Mouse (Mus musculus): ENCODE results near the gene Capn10. TPM values are rescaled to one million over a fixed set of nuclear protein-coding genes. Genes with fewer than 3 reads are reported as not detected.

The Capn10 gene
- total RNA-seq (2021), result 1 to 10 TPM; 5.6 to 7.2 TPM
- long read RNA-seq, experiment 1, partial matches to known transcripts, result 1 of 5 reads
- long read RNA-seq, experiment 1, other reads (novel, unspliced or antisense), result 0 of 5 reads
- long read RNA-seq, experiment 2, partial matches to known transcripts, result 0 of 4 reads
- long read RNA-seq, experiment 2, other reads (novel, unspliced or antisense), result 0 of 4 reads

DNA sequence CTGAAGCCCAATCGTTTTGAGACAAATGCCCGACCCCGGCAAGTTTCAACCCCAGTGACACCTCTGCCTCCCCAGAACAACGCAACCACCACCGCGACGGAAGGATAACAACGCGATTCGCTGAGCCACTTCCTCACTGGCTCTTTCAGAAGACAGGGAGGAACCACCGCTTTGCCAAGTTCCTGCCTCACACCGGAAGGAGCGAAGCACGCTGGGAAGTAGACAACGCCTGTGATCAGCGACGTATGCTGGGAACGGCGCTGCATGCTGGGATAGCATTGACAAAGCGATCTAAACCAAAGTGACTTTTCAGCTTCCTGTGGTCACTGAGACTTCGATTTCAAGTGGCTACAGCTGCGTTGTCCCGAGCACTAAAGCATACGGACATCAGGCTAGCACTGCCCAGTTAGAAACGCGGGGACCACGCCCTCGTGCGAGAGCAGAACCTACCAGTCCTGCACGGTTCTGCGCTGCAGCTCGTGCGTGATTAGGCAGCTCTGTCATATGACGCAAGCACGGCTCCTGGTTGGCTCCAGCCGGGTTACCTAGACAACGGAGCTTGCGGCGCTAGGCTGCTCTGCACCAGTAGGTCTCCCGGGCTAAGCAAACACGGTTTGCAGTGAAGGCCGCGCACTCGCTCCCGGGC is at the start of gene Capn10:
Gene Capn10 (plus strand): TSS at position 195 of the 646 bp plus-strand sequence.
- peak; percentile 95 to 98 for DNase-seq

DNA sequence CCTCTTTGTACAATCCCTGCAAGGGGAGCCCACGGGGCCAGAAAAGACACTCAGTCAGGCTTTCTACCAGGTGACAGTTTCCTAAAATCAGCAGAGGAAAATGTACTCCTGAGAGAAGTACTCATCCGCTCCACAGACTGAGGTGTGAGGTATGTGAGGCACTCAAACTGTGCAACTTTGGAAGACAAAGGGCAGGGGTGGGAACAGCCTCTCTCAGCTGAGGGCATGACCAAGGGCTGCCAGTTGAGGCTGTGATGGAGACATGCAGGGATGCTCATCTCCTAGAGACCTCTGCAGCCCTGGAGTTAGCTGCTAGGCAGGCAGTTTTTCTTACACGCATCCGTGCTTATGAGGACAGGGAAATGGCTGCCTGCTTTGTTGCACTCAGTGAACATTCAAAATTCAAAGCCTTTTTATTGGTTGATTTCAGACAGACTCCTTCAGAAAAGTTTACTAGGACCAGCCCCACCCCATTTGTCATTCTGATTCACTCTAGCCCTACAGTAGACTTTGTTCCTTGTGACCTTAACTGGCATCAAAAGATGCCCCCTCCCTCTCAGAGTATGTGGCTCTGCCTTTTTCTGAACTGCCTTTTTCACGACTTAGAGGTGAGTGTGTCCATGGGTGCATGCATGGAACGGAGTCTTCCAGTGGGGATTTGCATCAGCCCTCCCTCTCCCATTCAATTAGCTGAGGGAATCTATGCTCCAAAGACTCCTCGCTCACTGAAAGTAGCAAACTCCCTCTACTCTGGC is 45.1 kb upstream of the Capn10 start:
- DNase-seq, result no peak

DNA sequence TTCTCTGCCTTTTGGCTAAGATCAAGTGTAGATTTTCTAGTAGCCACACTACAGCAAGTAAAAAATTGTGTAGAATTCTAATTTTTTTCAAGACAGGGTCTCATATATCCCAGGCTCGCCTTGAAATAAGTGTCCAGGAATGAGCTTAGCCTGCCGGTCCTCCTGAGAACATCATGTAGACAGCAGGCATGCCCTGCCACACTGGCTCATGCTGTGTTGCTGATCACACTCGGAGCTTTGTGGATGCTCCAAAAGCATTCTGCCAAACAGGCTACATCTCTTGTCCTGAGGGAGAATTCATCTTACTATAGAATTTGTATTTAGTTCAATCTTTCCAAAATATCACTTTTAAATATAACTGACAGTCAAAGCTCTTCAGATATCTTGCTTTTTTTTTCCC is 41.4 kb upstream of the Capn10 start:
- DNase-seq, result no peak

DNA sequence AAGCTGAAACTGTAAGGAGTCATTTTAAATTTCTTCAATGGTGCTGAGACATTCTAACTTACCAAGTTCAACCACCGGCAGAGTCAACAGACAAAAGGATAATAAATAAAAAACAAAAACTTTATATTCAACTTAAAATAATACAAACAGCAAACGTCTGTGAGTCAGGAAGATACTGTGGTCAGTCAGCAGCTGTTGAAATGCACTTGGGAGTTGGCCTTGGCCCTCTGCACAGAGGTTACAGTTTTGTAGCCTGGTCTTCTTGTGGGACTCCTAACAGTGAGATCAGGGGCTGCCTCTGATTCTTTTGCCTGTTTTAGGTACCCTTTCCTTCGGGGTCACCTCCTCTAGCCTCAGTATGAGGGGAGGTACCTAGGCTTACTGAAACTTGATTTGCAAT is 40.3 kb upstream of the Capn10 start:
- DNase-seq, result no peak

DNA sequence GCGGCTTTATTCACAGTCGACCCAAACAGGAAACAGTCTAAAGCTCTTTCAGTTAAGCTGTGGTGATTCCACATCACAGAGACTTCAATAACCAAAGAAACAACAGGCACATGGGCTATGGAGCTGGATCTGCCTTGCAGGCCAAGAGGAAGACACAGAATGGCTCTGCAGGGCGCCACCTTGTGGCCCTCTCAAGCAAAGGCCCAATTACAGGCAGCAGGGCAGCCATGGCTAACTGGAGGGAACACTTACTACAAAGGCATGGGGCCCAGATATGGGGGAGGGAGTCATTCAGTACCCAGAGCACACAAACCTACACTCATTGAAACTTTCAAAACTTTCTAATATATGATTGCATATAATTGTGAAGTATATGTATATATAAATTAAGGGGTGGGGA is 39.1 kb upstream of the Capn10 start:
- peak; percentile 74 to 79 for DNase-seq

DNA sequence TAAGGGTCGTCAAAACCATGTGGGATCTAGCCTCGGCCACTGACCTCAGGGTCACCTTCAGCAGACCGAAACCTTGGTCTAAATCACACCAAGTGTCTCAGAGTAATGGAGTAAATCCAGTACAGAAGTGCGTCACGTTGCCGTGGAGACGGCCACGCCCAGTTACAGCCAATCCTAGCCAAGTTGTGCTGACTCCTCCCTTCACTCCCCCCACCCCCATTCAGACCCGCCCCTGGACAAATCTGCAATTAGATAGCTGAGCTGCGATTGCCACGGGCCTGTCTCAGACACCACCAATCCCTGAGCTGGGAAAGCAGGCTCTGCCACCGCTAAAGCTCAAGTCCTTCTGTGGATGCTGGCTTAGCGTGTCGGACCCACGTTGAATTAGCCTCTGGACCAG is 31.4 kb upstream of the Capn10 start, which contains the start of gene Ankmy1:
Gene Ankmy1 (minus strand): TSS at position 121 of the 400 bp plus-strand sequence.
- DNase-seq, result no peak

DNA sequence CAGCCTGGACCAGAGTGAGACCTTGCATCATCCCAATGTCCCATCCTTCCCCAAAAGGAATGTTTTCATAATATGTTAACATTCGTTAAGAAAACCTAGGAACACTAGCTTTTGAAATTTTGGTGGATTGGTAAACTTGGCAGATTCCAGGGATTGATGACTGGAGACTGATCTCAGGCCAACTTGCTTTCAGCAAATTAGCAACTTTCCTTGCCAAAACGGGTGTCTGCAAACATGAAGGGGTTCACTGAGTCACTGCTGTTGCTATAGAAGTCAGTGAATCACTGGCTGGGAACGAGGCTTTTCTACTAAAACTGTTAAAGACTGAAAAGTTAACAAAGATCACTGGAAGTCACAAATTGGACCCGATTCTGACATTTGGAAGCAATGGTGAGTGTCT is 30.5 kb upstream of the Capn10 start:
- DNase-seq, result no peak

DNA sequence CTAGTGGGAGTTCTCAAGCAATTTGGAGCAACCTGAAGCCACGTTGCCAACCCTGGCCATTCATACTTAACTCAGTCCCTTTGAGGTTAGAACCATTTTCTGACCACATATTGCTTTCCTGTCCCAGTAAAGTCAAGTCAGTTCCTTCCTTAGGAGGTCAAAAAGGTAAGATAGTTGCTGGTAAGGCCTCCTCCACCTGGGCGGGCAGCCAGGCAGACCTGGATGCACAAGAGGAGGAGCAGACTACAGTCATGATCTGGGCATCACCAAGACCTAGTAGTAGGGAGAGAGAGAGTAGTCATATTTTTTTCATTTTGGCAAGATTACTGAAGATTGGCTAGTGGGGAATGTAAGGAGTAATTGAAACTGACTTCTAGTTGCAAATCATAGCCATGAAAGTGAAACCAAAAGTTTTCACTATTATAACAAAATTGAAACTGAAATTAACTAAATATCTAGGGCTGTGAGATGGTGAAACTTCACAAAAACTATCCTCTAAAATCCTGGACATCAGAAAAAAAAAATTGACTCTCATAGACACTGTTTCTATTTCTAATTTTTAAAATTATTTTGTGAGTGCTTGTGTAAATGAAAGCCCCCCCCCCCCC is 28.4 kb upstream of the Capn10 start:
- no peak for DNase-seq

DNA sequence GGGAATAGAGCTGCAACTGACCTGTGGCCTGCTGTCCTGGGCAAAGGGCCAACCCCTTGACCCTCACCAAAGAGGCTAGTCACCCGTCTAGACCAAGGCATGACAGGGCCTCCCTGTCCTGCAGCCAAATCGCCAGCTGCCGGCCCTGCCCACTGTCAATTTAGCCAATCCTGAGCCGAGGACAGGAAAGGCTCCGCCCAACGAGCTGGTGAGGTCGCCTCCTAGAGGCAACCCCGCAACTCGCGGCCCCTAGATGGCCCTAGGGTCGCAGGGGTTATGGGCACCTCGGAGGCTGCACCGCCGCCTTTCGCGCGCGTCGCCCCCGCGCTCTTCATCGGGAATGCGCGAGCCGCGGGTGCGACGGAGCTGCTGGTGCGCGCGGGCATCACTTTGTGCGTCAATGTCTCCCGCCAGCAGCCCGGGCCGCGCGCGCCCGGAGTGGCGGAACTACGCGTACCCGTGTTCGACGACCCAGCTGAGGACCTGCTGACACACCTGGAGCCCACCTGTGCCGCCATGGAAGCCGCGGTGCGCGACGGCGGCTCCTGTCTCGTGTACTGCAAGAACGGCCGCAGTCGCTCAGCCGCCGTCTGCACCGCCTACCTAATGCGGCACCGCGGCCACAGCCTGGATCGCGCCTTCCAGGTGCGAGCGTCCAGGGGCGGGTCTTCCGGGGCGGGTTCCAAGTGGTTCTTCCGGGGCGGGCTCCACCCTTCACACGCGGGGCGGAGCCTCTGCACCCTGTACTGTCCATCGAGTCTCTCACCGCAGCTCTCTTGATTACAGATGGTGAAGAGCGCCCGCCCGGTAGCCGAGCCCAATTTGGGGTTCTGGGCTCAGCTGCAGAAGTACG is 27.2 kb upstream of the Capn10 start, which contains the start of gene Dusp28:
Gene Dusp28 (plus strand): TSS at position 203 of the 853 bp plus-strand sequence.
- DNase-seq, result peak; percentile 93 to 94

DNA sequence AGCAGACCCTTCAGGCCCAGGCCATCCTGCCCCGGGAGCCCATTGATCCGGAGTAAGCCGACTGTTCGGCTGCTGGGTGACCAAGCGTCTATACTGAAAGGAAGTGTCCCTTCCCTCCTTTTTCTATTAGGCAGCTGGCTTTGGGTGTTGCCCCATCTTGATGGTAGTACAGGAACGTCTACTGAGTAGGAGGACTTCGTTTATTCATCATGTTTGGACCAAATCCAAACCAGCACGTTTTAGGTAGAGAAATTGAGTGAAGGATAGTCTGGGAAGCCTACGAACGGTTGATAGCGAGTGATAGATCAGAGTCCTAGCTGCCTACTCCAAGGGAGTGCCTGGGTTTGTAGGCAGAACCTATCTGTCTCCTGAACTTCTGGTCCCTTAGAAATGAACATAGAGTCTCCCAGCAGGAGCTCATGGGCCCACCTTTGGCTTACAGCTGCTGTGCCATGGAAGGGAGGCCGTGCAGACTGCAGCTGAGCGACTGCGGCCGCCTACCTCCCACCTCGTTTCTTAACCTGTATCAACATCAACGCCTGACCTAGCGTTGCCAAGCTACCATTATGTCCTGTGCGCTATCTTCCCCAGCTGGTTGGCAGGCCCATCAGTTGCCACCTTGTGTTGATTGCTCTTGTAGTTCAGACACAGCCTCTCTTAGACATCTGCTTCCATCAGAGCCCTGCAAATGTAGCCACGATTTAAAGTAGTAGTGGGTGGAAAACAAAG is 26.4 kb upstream of the Capn10 start:
- no peak for DNase-seq

DNA sequence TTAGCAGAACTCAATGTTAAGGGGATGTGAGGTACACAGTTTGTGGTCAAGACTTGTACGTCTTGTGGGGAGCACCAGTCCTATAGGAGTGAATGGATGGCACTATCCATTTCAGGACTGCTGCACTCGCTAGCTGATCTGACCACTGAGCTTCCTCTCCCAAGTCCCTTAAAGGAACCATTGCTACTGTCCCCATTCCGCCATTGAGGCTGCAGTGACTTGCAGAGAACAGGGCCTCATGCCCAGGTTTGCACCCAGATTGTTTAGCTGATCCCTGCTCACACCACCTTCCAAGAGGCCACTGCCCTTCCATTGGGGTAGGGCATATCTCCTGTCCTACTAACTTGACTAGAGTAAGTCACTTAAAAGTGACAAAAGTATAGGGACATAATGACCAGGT is 25.5 kb upstream of the Capn10 start:
- DNase-seq, result no peak

DNA sequence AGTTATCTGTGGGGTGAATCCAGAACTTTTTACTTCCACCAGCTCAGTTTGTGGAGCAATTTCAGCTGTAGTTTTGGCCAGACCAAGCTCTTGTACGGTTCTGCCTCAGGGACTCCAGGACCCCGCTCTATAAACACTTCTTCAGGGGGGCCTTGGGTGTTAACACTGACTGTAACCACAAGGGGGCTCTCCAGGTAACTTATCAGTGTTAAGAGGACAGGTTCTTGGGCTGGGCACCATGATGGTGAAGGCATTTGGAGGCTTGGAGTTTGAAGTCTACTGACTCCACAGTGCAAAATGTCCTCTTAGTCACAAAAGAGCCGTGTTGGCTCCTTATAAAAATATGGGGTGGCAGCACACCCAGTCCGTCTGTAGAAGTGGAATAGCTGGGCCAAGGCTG is 25.1 kb upstream of the Capn10 start:
- no peak for DNase-seq

DNA sequence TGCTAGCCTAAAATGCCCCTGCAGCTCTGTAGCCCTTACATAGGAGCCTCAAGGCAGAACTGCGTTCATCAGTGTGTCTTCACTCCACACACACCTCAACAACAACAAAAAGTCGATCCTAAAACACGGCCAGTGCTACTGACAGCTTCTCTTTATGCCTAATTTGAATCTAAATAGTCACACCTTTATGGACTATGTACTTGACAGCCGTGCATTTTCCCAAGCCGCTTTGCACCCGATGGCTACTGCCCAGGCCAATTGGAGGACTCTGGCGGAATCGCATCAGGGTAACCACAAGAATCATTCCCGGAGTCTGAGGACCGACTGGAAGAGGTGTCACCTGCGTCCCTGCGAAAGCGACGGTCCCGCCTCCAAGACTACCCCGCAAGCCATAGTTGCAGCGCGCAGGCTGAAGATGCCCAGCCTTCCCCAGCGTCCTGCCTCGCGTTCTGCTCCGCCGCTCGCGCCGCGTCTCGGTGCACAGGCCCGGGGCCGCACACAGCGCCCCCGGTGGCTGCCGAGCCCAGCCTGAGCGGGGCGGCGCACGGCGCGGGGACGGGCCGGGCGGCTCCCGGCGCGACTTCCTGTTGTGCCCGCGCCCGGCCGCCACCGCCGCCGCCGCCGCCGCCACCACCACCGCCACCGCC is 23.8 kb upstream of the Capn10 start, which contains the start of gene Rnpepl1:
Gene Rnpepl1 (plus strand): TSS at position 545 of the 647 bp plus-strand sequence.
- DNase-seq, result peak; percentile 82 to 86

DNA sequence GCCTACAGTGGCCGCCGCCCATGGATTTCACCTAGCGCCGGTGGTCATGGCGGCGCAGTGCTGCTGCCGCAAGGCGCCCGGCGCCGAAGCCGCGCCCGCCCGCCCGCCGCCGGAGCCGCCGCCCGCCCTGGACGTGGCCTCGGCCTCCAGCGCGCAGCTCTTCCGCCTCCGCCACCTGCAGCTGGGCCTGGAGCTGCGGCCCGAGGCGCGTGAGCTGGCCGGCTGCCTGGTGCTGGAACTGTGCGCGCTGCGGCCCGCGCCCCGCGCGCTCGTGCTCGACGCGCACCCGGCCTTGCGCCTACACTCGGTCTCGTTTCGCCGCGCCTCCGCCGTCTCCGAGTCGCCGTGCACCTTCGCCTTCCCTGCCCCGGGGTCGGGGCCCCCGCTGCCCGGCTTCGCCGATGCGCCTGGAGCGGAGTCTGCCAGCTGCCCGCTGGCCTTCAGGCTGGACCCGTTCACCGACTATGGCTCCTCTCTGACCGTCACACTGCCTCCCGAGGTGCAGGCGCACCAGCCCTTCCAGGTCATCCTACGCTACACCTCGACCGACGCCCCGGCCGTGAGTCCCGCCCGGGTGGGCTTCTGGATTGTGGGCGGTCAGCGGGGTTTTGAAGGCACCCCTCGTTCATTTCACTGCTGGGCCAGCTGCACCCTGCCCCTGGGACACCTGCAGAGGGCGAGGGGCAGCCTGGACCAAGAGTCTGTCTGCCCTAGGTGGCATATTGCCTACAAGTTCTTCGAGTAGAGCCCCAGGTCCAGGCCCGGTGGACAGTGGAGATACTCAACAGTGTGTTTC is 23.1 kb upstream of the Capn10 start:
- DNase-seq, result peak; percentile 65 to 70

DNA sequence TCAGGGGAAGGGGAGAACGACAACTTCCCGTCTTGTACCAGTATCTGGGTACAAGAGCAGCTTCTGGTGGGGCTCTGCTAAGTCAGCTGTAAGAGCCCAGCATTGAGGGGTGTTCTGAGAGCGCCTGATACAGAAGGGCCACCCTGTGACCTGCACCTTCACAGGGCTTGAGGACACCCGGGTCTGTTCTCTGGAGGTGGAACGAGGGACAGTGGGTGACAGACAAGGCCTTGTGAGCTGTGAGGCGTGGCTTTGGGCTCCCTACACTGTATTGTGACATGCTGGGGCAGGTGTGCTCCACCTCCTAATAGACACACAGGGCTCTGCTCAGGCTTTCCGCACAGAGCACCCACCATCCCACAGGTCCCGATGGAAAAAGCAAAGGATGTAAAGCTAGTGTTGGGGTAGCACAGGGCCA is 22.4 kb upstream of the Capn10 start:
- DNase-seq, result no peak

DNA sequence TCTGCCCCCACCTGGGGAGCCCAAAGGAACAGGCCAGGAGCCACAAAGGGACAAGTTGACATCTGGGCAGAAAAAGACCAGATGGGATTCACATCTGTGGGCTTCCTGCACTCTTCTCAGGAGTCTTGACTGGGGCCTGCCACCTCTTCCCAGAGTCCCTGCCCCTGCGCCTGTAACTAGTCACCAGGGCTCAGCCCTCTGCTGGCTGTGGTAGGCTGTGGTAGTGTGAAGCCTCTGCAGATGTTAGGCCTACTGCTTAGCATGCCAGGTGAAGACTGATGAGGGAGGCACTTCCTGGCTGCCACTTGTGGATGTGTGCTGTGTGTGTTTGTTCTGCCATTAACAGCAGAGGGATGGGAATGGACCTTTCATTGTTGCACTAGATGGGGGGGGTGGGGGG is 21.9 kb upstream of the Capn10 start:
- DNase-seq, result peak in 1 of 2 experiments; percentile 13

DNA sequence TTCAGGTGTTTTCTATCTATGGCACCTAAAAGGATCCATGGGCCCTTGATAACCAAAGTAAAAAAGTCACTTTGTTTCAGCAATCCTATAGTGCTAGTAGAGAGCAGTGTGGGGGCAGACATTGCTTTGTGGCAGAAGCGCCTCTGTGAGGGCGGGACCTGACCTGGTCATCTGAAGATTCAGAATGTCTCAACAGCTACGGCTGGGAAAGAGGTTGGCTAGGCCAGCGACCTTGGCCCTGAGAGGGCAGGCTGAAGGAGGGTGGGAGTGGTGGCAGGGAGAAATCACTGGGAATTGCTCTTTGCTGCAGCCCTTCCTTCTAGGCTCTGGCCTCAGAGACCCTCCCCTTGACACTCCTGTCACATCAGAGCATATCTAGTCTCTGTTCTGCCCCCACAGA is 19.9 kb upstream of the Capn10 start:
- no peak for DNase-seq

DNA sequence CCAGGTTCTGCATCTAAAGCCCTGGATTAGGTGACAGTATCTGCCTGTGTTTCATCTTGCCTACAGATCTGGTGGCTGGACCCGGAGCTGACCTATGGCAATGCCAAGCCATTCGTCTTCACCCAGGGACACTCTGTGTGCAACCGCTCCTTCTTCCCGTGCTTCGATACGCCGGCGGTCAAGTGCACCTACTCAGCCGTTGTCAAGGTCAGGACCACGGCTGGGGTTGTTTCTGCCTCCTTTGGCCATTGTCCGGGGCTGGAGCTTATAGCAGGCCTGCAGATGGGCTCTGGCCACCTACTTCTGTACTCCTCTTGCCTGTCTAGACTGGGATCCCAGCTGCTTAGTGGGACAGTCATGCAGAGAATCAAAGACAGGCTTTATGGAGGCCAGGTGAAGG is 19.2 kb upstream of the Capn10 start:
- no peak for DNase-seq

DNA sequence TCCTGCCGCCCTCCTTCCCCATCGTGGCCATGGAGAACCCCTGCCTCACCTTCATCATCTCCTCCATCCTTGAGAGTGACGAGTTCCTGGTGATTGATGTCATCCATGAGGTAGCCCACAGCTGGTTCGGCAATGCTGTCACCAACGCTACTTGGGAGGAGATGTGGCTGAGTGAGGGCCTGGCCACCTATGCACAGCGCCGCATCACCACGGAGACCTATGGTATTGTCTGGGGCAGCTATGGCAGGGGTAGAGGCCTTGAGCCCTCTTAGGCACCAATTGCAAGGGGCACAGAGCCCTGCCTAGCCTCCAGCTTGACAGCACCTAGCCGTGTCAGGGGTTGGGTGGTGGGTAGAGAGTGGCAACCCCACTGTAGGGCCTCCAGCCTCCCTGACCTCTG is 17.5 kb upstream of the Capn10 start:
- no peak for DNase-seq

DNA sequence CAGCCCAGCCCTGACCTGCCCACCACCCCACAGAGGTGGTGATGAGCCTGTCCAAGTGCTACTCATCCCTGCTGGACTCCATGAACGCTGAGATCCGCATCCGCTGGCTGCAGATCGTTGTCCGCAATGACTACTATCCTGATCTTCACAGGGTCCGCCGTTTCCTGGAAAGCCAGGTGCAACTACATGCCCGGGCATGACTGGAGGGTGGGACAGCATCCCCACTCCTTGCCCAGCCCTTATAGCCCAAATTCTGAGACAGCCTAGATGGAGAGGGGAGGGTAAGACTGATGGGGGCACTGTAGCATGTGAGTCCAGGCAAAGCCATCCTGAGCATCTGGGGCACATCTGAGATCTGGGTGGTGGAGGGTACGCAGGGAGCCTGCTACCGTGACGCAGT is 15.0 kb upstream of the Capn10 start:
- DNase-seq, result no peak

All from heart, adult 18-20 months (tissue).